Mouse (Mus musculus) gastrocnemius, postnatal 25 days (tissue): ENCODE measurements around the gene Olfr727. TPM values are rescaled to one million over a fixed set of nuclear protein-coding genes. Genes with fewer than 3 reads are reported as not detected.

Experiments used
- DNase-seq: peaks from one replicate; pipeline ENCODE4 v3.0.0; 2022
- long read RNA-seq, 2 experiments: library from polyadenylated mRNA; stranded (forward); transcript quantifications; one replicate each; pipeline ENCODE4 v2.0.0; 2021
- total RNA-seq, 2 experiments: library from RNA; stranded (reverse); gene quantifications; 1 replicate in 1 of 2; 2 replicates in 1 of 2; pipeline ENCODE4 v1.2.3; 2021

The Olfr727 gene
- total RNA-seq = not detected
- long read RNA-seq, experiment 1 = 0 reads
- long read RNA-seq, experiment 2 = 0 reads

GRCm38 (mm10) chr14:50122886-50123285 lies at the start of gene Olfr727:
Gene Olfr727 (plus strand): TSS chr14:50123186.
- no peak for DNase-seq

- no peak for DNase-seq
These were observed 32.1 kb upstream of the Olfr727 start, which contains the start of gene Olfr726 for GRCm38 (mm10) chr14:50090853-50091252. Gene Olfr726 (minus strand): TSS chr14:50090953.

GRCm38 (mm10) chr14:50142580-50142979 lies 19.6 kb downstream of the Olfr727 start, which contains the start of gene Olfr728:
Gene Olfr728 (minus strand): TSS chr14:50142680.
- no peak for DNase-seq

- no peak for DNase-seq
These were observed 29.8 kb downstream of the Olfr727 start, which contains the start of gene Olfr729 for GRCm38 (mm10) chr14:50152810-50153209. Gene Olfr729 (minus strand): TSS chr14:50152910.

Other genes starting within 250 kb of the Olfr727 start
- not detected for gene Olfr722, start 221.2 kb upstream of the Olfr727 start, total RNA-seq
- not detected for gene Olfr723, start 191.4 kb upstream of the Olfr727 start, total RNA-seq
- gene Olfr724, start 159.9 kb upstream of the Olfr727 start, total RNA-seq = not detected
- not detected for gene Olfr725, start 82.8 kb upstream of the Olfr727 start, total RNA-seq
- not detected for gene Olfr726, start 32.2 kb upstream of the Olfr727 start, total RNA-seq
- not detected for gene Olfr728, start 19.5 kb downstream of the Olfr727 start, total RNA-seq
- not detected for gene Olfr729, start 29.7 kb downstream of the Olfr727 start, total RNA-seq
- not detected for gene Olfr730, start 65.0 kb downstream of the Olfr727 start, total RNA-seq
- gene Olfr731, start 118.7 kb downstream of the Olfr727 start, total RNA-seq = not detected
- gene Olfr732, start 161.0 kb downstream of the Olfr727 start, total RNA-seq = not detected
- gene Olfr733, start 178.3 kb downstream of the Olfr727 start, total RNA-seq = not detected
- not detected for gene Olfr734, start 203.6 kb downstream of the Olfr727 start, total RNA-seq
- not detected for gene Olfr735, start 225.7 kb downstream of the Olfr727 start, total RNA-seq
- not detected for gene Tlr11, start 234.7 kb downstream of the Olfr727 start, total RNA-seq